Mouse (Mus musculus): ENCODE data around the gene Mapre1. TPM values are rescaled to one million over a fixed set of nuclear protein-coding genes. Genes with fewer than 3 reads are reported as not detected.

Mapre1 gene
- total RNA-seq (2017): 190 and 224 TPM in 2 replicates

GRCm38 (mm10) chr2:153740500-153741436 is at the start of gene Mapre1:
Gene Mapre1 (plus strand): TSS chr2:153741274.
- peak; percentile 95 for ATAC-seq (replicated peaks; ENCODE audit: low read depth, poor library complexity, severe bottlenecking)

DNA sequence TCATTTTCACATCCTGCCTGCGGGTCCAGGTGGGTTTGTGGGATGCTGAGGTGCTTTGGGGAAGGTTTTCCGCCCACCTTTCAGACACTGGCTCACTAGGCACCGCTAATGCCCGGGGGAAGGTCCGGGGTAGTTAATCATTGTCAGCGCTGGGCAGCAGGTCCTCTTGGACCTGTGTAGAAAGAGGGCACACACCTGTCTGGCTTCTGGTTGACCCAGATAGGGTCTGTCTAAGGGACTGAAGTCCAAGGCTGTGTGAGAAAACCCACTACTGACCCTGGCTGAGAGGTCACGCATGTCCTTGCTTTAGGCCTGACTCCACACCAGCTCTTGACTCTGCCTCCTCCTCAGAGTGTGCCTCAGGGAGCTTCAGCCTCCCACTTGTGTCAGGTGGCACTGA is 47.7 kb upstream of the Mapre1 start:
- ATAC-seq (replicated peaks; ENCODE audit: low read depth, poor library complexity, severe bottlenecking): 0 out of 2 replicates have a peak, but pooled peaks have one; percentile 29

GRCm38 (mm10) chr2:153694462-153695085 is 46.5 kb upstream of the Mapre1 start:
- ATAC-seq (replicated peaks; ENCODE audit: low read depth, poor library complexity, severe bottlenecking): peak; percentile 92

GRCm38 (mm10) chr2:153696352-153696751 is 44.7 kb upstream of the Mapre1 start, which contains the start of gene Dnmt3c:
Gene Dnmt3c (plus strand): TSS chr2:153696652.
- no peak for ATAC-seq (replicated peaks; ENCODE audit: low read depth, poor library complexity, severe bottlenecking)

DNA sequence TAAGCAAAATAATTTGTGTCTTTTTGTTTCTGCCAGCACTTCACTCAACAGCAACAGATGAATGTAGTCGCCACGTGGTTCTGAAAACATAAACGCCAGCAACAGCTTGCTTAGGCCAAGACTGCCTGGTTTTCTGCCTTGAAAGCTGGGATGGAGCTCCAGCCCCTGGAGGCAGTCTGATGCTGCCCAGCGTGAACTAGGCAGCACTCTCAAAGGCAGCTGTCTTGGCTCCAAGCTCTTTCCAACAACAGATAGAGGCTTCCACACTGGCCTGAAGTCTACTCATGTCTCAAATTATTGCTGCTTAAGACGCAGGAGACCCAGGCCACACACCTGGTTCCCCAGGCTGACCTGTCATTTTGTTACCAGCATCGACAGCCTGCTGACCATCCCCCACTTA is 37.7 kb upstream of the Mapre1 start:
- no peak for ATAC-seq (replicated peaks; ENCODE audit: low read depth, poor library complexity, severe bottlenecking)

DNA sequence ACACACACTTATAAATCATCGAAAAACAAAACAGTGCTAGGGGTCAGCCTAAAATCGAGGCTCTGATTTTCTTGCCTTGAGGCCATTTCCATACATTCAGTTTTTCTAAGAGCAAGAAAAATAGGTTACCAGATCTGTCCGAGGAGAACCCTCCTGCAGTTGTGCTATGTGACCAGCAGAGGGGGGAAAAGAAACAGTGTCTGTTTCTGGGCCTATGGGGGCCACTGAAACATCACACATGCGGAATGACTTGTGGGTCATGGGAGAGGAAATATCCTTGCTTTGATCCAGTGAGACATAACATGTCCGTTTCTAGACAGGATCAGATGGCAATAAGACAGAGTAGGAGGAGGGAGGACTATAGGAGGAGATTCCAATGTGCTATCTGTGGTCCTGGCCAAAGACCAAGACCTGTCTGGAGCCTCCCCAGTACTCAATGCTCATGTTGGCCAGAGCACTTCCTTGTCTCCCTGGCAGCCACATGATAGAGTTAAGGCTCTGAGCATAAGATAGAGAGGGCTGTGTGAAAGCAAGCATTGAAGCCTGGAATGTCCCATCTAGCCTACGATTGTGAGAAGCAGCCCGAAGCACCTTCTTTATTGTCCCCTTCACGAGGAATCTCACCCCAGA is 30.3 kb upstream of the Mapre1 start:
- ATAC-seq (replicated peaks; ENCODE audit: low read depth, poor library complexity, severe bottlenecking): peak; percentile 87

DNA sequence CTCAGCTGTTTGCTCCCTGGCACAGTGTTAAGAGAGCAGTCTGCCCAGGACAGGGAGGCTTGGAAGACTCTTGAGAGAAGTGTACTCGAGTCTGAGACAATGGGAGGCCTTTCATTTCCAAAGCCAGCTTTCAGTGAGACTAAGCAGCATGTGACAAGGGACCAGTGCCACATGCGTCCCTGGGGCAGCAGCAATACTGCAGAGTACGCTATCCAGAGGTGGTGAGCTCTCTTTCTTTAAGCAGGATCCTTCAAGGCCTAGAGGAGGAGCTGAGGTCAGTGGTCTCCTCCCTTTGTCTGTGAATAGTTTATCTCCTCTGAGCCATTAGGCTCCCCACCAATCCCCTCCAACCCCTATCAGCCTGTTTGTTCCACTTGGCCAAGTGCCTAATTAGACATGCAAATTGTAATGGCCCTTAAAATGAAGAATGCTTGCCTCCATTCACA is 28.4 kb upstream of the Mapre1 start:
- peak; percentile 68 for ATAC-seq (replicated peaks; ENCODE audit: low read depth, poor library complexity, severe bottlenecking)

GRCm38 (mm10) chr2:153713227-153713626 is 27.8 kb upstream of the Mapre1 start:
- no peak for ATAC-seq (replicated peaks; ENCODE audit: low read depth, poor library complexity, severe bottlenecking)

DNA sequence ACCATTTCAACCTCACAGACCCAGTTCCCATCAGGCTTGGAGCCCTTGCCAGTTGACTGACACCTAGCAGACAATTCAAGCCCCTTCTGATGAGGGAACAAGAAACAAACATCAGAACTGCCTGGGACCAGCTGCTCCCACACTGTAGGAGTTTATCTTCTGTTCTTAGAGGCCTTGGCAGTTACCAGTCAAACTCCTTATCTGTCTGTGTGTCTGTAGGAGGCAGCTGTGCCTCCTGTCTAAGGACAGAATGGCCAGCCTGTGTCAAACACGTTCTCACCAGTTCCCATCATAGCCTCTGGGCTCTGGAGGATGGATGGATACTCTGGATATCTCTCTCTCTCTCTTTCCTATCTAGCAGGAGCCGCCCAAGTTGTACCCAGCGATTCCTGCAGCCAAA is 23.2 kb upstream of the Mapre1 start:
- peak; percentile 75 for ATAC-seq (replicated peaks; ENCODE audit: low read depth, poor library complexity, severe bottlenecking)

DNA sequence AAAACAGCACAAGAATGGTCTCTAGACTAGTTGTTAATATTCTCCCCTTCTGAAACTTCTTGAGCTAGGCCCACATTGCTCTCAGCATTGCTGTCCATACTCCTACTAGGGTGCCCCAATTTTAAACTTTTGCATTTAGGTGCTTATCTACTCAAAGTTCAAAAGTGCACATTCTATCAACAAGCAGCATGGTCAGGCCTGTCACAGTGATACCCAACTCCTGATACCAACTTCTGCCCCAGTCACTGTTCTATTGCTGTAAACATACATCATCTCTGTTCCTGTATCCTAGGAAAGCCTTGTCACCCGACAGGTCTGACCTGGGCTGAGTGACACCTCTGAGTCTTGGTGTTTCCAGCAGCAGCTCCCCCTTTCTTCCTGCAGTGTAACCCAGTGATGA is 18.0 kb upstream of the Mapre1 start:
- no peak for ATAC-seq (replicated peaks; ENCODE audit: low read depth, poor library complexity, severe bottlenecking)

- peak; percentile 32; the same call in 1 of the 2 replicates for ATAC-seq (replicated peaks; ENCODE audit: low read depth, poor library complexity, severe bottlenecking)
Measured at GRCm38 (mm10) chr2:153724424-153724823, 16.6 kb upstream of the Mapre1 start.

DNA sequence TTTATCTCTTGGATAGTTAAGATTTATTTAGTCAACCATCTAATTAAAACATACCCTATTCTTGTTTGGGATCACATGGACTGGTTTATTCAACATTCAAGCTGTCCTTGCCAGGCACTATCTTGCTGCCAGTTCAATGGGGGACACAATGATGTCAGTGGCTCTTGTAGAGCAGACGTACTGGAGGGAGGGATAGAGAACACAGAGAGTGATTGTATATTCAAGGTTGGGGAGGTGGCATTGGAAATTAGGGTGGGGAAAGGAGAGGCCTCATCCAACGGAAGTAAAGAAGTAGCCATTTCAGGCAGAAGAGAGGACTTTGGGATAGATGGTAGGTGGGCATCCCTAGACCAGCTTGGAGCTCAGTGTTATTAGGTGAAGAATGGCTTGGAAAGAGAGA is 16.2 kb upstream of the Mapre1 start:
- ATAC-seq (replicated peaks; ENCODE audit: low read depth, poor library complexity, severe bottlenecking): no peak

- ATAC-seq (replicated peaks; ENCODE audit: low read depth, poor library complexity, severe bottlenecking): no peak
Measured at GRCm38 (mm10) chr2:153725291-153725690, 15.8 kb upstream of the Mapre1 start.

- ATAC-seq (replicated peaks; ENCODE audit: low read depth, poor library complexity, severe bottlenecking): peak; percentile 36; the same call in 1 of the 2 replicates
Measured at GRCm38 (mm10) chr2:153734033-153734432, 7.0 kb upstream of the Mapre1 start.

DNA sequence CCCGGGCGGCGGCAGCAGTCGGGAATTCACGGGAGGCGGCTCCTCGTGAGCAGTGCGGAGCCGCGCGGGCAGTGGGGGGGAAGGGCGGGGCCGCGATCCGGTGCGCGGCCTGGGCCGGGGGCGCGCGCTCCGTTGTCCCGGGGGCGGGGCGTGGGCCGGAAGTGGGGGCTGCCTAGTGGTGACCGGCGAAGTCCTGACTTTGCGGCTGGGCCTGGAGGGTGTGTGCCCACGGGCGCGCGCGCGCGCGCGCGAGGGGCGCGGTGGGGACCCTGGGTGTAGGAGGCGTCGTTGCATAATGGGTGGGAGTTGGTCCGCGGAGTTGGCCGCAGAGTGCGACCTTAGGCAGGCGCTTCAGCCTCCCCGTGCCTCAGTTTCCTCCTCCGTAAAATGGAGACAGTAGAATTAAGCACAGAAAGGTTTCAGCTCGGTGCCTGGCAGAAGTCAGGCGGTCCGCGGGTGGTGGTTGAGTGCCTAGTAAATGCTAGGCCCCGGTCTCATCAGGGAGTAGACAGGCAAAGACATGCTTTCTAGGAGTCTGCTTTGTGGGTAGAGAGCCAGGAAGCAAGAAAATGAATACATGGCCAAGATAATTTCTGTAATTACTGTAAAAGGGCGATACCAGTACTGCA is 477 bp downstream of the Mapre1 start:
- ATAC-seq (replicated peaks; ENCODE audit: low read depth, poor library complexity, severe bottlenecking): peak; percentile 32

- no peak for ATAC-seq (replicated peaks; ENCODE audit: low read depth, poor library complexity, severe bottlenecking)
Measured at GRCm38 (mm10) chr2:153747994-153748393, 6.9 kb downstream of the Mapre1 start.

DNA sequence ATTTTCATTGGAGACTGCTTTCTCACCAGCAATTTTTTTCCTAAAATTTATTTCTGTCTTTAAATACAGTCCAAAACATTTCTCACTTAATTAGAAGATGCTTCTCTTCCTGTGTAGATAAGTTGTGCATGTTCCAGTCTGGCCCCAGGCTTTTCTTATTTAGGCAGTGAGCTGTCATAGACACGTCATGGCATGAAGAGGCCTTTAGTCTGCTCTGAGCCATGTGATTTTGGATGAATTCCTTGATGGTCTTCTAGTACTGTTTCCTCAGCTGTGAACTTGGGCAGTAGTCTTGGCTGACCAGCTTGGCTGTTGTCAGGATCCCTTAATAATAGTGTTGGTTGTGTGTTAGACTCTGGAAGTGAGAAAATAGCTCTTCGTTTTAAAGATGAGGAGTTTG is 9.3 kb downstream of the Mapre1 start:
- ATAC-seq (replicated peaks; ENCODE audit: low read depth, poor library complexity, severe bottlenecking): no peak

GRCm38 (mm10) chr2:153762121-153762520 is 21.0 kb downstream of the Mapre1 start:
- no peak for ATAC-seq (replicated peaks; ENCODE audit: low read depth, poor library complexity, severe bottlenecking)

DNA sequence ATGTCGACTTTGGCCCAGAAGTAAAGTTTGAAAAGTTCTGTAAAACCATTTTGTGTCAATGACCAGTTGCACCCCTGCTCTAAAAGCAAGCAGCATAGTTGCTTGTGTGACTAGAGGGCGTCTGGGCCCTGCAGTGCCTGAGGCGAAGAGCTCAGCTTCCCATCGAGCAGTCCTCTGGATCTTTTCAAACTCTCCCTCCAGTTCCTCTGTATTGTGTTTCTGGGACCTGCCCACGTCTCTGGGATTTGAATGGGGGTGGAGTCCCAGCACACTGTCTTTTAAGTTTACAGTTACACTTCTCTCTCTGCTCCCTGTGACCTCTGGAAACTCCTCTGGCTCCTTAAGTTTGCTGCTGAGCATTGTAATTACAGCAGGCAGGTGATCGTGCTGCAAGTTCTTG is 26.4 kb downstream of the Mapre1 start:
- no peak for ATAC-seq (replicated peaks; ENCODE audit: low read depth, poor library complexity, severe bottlenecking)

DNA sequence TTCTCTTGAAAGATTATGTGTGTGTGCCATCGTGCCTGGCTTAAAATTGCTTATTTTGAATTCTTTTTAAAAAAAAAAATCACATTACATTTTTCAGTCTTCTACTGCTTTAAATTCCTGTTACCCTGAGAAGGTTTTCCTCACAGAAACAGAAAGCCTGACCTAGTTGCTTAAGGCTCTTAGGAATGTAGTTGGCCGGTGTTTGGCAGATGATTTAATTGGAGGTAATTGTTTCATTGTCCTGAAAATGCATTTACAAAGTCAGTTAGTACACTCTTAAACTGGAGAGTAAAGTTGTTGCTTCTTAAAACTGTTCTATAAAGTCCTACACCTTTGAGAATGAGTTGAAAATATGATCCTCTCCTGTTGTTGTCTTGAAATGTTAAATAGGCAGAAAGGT is 27.8 kb downstream of the Mapre1 start:
- ATAC-seq (replicated peaks; ENCODE audit: low read depth, poor library complexity, severe bottlenecking): no peak

Data from common myeloid progenitor, adult 5-6 weeks (primary cell).